Mouse (Mus musculus) ovary, postnatal 14 days (tissue): ENCODE results near the gene Cdkn1c.

ENCODE experiments used
- DNase-seq: peaks from one replicate; pipeline ENCODE4 v3.0.0; 2022; ENCODE audit warnings: low spot score

Cdkn1c gene

DNA sequence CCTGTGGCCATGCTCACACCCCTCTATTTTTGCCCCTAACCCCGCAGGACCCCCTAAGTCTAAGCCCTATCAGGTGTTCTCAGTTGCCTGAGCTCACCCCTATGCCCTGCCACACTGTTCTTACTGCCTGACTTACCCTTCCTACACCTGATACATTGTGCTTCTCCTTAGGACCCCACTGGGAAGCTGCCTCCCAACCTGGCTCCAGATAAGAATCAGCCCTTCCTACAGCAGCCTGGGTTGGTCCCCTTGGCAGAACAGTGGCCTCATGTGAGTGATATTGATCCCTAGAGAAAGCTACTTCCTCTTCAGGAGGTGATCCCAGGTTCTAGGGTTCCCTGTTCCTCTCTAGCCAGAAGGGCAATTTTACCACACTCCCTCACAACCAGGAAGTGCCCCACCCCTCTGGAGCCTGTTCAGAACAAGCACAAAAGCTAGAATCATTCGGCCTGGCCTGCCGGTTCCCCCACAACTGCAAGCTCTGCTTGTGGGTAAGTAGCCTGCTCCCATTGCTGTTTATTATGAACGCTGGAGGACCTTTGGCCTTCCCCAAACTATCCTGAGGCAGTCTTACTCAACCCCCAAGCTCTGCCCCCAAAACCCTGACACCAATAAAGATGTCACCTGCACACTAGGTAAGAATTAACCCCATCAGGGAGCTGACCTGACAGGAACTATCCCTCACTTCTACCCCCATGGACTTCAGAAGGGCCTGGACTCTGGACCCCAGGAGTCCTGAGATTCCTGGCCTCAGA is 12.7 kb upstream of the Cdkn1c start, which contains the start of gene Slc22a18:
Gene Slc22a18 (plus strand): TSS at position 390 of the 755 bp plus-strand sequence.
- DNase-seq, result no peak

DNA sequence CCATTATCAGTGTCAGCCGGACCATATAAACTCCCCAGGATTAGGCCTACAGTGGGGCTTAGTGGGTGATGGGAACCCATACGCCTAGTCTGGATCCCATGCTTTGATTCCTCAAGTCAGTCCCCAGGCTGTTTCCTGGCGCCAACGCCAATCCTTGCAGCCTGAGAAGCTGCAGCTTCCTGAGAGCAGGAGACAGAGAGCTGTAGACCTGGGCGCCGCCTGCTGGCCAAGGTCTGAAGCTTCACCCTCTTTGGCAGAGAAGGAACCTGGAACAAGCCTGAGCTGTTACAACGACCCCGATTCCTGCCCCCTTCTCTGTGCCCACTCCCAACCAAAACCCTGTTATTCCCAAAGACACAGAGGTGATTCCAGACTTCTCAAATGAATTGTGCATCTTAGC is 9.1 kb upstream of the Cdkn1c start:
- peak; percentile 71 for DNase-seq

DNA sequence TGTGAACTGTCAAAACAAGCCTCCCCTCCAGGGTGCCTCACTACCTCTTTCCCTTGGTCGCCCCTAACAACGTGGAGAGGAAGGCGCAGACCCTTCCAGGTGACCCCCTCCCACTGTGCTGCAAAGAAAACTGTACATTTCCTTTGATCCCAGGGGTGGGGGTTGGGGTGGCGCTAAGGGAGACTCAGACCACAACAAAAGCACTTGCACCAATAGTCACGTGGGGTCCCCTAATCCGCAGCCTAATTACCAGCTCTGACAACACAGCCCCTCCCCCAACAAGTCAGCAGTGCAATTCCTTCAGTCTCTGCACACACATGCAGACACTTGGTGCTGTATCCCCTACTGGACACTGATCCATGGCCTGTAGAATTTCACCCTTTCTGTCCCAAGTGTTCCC is 6.9 kb upstream of the Cdkn1c start:
- no peak for DNase-seq

DNA sequence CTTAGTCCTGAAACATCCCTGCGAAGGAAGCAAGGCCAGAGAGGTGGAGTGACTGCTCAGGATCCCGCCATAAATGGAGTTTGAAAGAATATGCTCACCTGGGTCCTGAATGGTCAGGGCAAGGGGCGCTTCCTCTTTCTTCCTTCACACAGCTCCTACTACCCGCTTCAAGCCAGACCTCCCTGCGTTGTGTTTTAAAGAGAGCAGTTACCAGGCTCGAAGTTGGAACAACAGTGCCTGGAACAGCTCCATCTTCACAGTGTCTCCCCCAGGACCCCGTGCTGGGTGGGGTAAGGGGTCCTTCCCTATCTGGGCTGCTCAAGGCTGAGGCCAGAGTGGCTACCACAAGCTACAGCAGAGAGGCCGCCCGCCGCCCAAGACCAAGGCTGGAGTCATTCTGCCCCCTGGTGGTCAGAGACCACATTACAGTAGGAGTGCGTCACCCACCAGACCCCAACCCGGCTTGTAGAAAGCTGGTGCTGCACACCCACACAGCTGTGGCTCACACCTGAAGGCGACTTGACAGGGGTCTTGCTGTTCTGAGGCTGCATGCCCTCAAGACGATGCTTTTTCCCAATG is 5.3 kb upstream of the Cdkn1c start:
- DNase-seq, result peak; percentile 89

DNA sequence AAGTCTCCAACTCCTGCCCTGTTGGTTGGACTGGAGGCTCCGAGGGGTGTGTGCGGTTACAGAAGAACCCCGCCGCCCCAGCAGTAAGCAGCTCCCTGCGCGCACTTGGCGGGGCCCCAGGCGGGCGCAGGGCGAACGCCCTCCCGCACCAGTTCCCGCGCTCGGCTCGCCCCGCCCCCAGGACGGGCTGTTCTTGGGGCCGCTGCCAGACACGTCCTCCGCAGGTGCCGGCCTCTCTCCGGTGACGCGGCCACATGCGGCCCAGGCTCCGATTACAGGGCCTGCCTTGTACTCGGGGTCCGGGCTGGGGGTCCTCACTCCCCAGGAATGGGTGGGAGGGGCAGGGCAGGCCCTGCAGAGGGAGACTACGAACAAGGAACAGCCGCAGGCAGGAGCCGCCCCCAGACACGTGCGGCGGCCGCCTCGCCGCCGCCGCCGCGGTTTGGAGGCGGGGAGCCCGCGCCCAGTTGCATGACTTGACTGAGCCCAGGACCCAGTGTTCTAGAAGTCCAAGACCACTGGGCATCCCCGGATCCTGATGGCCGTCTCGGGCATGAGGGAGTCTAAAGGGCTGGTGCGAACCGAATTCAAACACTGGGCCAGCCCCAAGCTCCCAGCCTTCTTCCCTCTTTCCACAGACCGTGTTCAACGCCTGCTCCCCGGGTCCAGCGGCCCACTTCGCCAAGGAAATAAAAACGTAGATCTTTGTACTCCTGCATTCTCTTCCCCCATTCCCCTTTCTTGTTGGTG is 4.1 kb upstream of the Cdkn1c start:
- peak; percentile 50 for DNase-seq

GRCm38 (mm10) chr7:143463865-143464415 is 3.1 kb upstream of the Cdkn1c start:
- DNase-seq, result peak; percentile 77

DNA sequence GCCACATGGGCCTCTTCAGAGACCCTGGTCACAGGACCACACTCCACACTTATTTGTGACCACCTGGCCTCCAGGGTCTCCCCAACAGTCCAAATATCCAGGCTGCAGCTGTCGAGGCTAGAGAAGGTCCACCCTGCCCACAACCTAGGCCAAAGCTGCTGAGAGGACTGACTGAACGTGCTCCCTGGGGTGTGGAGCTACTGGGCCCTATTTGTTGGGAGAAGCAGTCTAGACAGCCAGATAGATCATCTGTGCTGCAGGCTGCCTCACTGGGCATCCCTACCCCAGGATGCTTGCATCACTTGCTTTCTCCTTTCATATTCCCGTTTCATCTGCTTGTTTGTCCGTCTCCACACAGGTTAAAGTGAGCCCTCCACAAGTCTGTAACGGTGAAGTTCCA is 1.7 kb upstream of the Cdkn1c start:
- no peak for DNase-seq

- DNase-seq, result no peak
Measured at GRCm38 (mm10) chr7:143461920-143462319, 1.1 kb upstream of the Cdkn1c start.

- no peak for DNase-seq
Measured at GRCm38 (mm10) chr7:143461294-143461870, 532 bp upstream of the Cdkn1c start.

DNA sequence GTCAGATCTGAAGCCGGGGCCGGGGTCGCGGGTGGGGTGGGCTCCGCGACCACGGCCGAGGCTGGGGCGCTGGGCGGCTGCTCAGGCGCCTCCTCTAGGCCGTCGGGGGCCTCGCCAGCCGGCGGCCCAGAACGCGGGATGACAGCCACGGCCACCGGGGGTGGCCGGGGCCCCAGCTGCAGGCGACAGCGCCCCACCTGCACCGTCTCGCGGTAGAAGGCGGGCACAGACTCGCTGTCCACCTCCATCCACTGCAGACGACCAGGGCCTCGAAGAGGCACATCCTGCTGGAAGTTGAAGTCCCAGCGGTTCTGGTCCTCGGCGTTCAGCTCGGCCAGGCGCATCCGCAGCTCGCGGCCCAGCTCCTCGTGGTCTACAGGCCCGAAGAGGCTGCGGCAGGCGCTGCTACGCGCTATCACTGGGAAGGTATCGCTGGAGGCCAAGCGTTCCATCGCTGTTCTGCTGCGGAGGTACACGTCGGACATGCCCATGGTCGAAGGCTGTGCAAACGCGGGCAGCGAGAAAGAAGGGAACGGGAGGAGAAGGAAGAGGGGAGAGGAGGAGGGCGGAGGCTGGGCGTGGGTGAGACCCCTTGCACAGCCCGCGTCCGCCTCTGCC is 524 bp downstream of the Cdkn1c start:
- DNase-seq, result no peak

DNA sequence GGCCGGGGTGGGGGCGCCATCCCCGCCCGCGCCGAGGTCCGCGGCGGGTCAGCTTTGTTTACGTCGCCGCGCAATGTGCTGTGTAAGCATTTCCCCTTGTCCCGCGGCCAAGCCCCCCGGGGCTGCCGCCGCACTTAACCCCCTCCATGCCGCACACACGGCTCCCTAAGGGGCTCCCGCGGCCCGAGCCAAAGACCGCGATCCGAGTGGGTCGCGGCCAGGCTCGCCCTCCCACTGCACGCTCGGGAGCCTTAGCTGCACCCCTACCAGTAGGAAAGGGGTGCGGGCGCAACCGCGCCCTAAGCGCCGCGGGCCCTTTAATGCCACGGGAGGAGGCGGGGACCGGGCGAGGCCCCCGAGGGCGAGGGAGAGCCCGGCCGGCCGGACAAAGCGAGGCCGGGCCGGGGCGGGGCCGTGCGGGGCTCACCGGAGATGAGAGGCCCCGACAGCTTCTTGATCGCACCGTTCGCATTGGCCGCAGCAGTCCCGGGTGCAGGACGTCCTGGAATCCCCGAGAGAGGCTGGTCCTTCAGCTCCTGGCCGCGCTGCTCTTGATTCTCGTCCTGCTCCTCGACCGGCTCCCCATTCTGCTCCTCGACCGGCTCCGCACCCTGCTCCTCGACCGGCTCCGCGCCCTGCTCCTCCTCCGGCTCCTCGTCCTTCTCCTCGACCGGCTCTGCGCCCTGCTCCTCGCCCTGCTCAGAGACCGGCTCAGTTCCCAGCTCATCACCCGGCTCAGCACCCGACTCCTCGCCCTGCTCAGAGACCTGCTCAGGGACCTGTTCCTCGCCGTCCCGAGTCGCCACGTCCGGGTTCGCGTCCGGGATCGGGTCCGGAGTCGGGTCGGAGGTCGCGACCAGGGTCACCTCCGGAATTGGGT is 1.3 kb downstream of the Cdkn1c start:
- DNase-seq, result no peak

- no peak for DNase-seq
Measured at GRCm38 (mm10) chr7:143458963-143459331, 1.9 kb downstream of the Cdkn1c start.

DNA sequence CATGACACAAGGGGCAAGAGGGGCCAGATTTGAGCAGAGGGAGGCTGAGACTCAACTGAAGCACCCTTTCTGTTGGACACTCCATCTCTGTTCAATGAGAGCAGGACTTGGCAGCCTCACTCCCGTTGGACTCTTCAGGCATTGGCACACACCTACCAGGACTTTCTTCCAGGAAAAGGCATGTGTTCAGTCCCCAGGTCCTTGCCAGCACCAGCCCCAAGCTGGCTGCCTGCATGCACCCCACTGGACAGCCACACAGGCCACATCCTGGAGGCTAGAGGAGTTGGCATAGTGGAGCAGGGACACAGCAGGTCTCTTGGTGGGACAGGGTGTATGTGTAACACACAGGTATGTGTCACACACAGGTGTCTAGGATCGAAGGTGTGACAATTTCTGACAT is 13.7 kb downstream of the Cdkn1c start:
- DNase-seq, result no peak

- DNase-seq, result no peak
Measured at GRCm38 (mm10) chr7:143445651-143446460, 15.0 kb downstream of the Cdkn1c start.

- DNase-seq, result no peak
Measured at GRCm38 (mm10) chr7:143444955-143445648, 15.7 kb downstream of the Cdkn1c start.

DNA sequence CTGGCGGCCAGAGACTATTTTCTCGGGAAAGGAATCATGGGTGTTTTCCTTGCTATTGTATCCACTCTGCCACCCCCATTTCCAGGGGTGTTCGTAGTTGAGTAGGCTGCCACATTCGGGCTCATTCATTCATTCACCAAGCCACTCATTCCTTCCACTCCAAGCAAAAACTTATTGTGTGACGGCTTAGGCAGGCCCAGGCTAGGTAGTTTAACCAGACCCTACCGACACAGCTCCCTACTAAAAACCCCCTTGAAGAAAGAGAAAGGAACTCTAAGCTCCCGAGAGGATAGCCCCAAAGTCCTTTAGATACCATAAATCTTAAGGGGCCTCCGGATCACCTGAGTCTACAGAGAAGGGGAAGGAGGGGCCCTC is 16.3 kb downstream of the Cdkn1c start:
- no peak for DNase-seq

DNA sequence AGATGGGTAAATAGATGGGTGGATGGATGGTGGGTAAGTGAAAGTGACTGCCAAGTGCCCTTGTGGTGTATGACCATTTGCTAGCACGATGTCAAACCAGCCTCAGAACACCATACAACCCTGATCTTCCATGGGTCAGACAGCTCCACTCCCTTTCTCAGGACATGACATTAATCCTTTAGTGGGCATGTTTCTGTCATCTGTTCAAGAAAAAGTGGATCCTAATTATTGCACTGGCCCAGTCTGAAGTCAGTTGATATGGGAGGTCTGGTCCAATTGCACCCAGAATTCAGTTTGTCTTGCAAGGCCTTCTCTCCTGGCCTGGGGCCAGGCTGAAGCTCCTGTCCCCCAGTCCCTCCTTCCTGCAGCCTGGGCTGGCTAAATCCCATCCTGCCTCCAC is 21.9 kb downstream of the Cdkn1c start:
- no peak for DNase-seq

- no peak for DNase-seq
Measured at GRCm38 (mm10) chr7:143437894-143438581, 22.8 kb downstream of the Cdkn1c start.
